Mouse (Mus musculus) kidney, adult 2 months (tissue): ENCODE results near the gene Adgrl2. TPM values are rescaled to one million over a fixed set of nuclear protein-coding genes. Genes with fewer than 3 reads are reported as not detected.

Source experiments
- DNase-seq: peaks from one replicate; pipeline ENCODE4 v3.0.0; 2021
- H3K27ac ChIP-seq: fragments of 200-500 bp; 2 replicates; pipeline ENCODE4 v1.5.1; 2012; ENCODE audit warnings: low read depth, low read length, control low read depth, inconsistent platforms; ENCODE audit not compliant: insufficient read depth
- H3K27me3 ChIP-seq: fragments of 200-500 bp; replicated peaks from 2 replicates; pipeline ENCODE4 v1.6.1; 2012; ENCODE audit warnings: mild to moderate bottlenecking, moderate library complexity, low read length, inconsistent platforms; ENCODE audit not compliant: control insufficient read depth, insufficient read depth
- H3K36me3 ChIP-seq: fragments of 200-500 bp; 2 replicates; pipeline ENCODE4 v1.6.1; 2012; ENCODE audit warnings: mild to moderate bottlenecking, moderate library complexity, low read length, inconsistent platforms; ENCODE audit not compliant: control insufficient read depth, insufficient read depth
- H3K4me1 ChIP-seq: fragments of 200-500 bp; 2 replicates; pipeline ENCODE4 v1.6.1; 2011; ENCODE audit warnings: low read length; ENCODE audit not compliant: control insufficient read depth, insufficient read depth
- H3K4me3 ChIP-seq: fragments of 200-500 bp; 2 replicates; pipeline ENCODE4 v1.5.1; 2011; ENCODE audit warnings: mild to moderate bottlenecking, low read depth, low read length, control low read depth; ENCODE audit not compliant: insufficient read depth
- CTCF ChIP-seq: fragments of 200-500 bp; conservative IDR thresholded peaks from 2 replicates; pipeline ENCODE4 v1.5.1; 2011; ENCODE audit warnings: low read depth, mild to moderate bottlenecking, control low read depth, low read length, moderate library complexity, mixed read lengths; ENCODE audit not compliant: insufficient read depth, insufficient read length
- POLR2A ChIP-seq: fragments of 200-500 bp; IDR thresholded peaks from one replicate; pipeline ENCODE4 v1.6.1; 2011; ENCODE audit warnings: low read depth, low read length, control low read depth
- WGBS: fragments of 180-500 bp; shearing (Covaris S2); methylation state at CpG from one replicate; pipeline ENCODE4 v1.1.7; 2018; 5-methylcytosine and 5-hydroxymethylcytosine counted together
- polyA plus RNA-seq: library from polyadenylated mRNA; depleted of rRNA; stranded (reverse); fragments of >200 nt; gene quantifications from 2 replicates; pipeline ENCODE4 v1.2.3, GENCODE M21; 2012

Gene Adgrl2
- polyA plus RNA-seq, 1 experiment = 22.4 TPM

- 63% methylated on average over 7 of the region's 7 CpGs for WGBS
- H3K36me3 ChIP-seq = no peaks in the 10 kb centered on the region
Measured at GRCm38 (mm10) chr3:148861860-148862259, 128.5 kb downstream of the Adgrl2 start.

GRCm38 (mm10) chr3:148854306-148854910, 135.9 kb downstream of the Adgrl2 start:
- DNase-seq = no peak
- no peak overlapping the region for H3K4me3 ChIP-seq
- no peak for TF ChIP-seq CTCF
- TF ChIP-seq POLR2A = no peak
- H3K4me1 ChIP-seq = no peaks in the 10 kb centered on the region
- no peak overlapping the region for H3K27ac ChIP-seq
- H3K36me3 ChIP-seq = 0 out of 2 replicates have a peak, but pooled peaks cover 1% of the 10 kb centered on the region
- H3K27me3 ChIP-seq = no peaks in the 10 kb centered on the region
- 58% methylated on average over 12 of the region's 12 CpGs for WGBS

More at GRCm38 (mm10) chr3:148861860-148862259, 128.5 kb downstream of the Adgrl2 start:
- DNase-seq = no peak
- no peak overlapping the region for H3K4me3 ChIP-seq
- no peaks in the 10 kb centered on the region for H3K27me3 ChIP-seq
- no peak for TF ChIP-seq CTCF
- no peak for TF ChIP-seq POLR2A
- H3K4me1 ChIP-seq = no peaks in the 10 kb centered on the region
- H3K27ac ChIP-seq = no peak overlapping the region

- H3K27ac ChIP-seq = no peak overlapping the region
- 0 out of 2 replicates have a peak, but pooled peaks cover 1% of the 10 kb centered on the region for H3K36me3 ChIP-seq
- WGBS = 65% methylated on average over 8 of the region's 8 CpGs
- H3K4me3 ChIP-seq = no peak overlapping the region
- H3K4me1 ChIP-seq = no peaks in the 10 kb centered on the region
- TF ChIP-seq POLR2A (no peak), CTCF (no peak)
- no peak for DNase-seq
- no peaks in the 10 kb centered on the region for H3K27me3 ChIP-seq
Measured at GRCm38 (mm10) chr3:148853372-148853771, 137.0 kb downstream of the Adgrl2 start.

GRCm38 (mm10) chr3:148852556-148852955, 137.8 kb downstream of the Adgrl2 start:
- DNase-seq = no peak
- Histone ChIP-seq H3K36me3 (0 out of 2 replicates have a peak, but pooled peaks cover 1% of the 10 kb centered on the region), H3K27me3 (no peaks in the 10 kb centered on the region), H3K4me1 (no peaks in the 10 kb centered on the region), H3K27ac (no peak overlapping the region), H3K4me3 (no peak overlapping the region)
- no peak for TF ChIP-seq POLR2A
- no peak for TF ChIP-seq CTCF
- WGBS = 68% methylated on average over 12 of the region's 12 CpGs

GRCm38 (mm10) chr3:148850821-148851220, 139.5 kb downstream of the Adgrl2 start:
- no peaks in the 10 kb centered on the region for H3K27me3 ChIP-seq
- no peak overlapping the region for H3K4me3 ChIP-seq
- H3K4me1 ChIP-seq = no peaks in the 10 kb centered on the region
- WGBS = 93% methylated on average over 4 of the region's 4 CpGs
- DNase-seq = no peak
- 0 out of 2 replicates have a peak, but pooled peaks cover 1% of the 10 kb centered on the region for H3K36me3 ChIP-seq
- no peak for TF ChIP-seq CTCF
- H3K27ac ChIP-seq = no peak overlapping the region

GRCm38 (mm10) chr3:148848366-148848765, 142.0 kb downstream of the Adgrl2 start:
- no peaks in the 10 kb centered on the region for H3K27me3 ChIP-seq
- H3K4me3 ChIP-seq = no peak overlapping the region
- DNase-seq = no peak
- 64% methylated on average over 2 of the region's 2 CpGs for WGBS
- TF ChIP-seq POLR2A = no peak
- TF ChIP-seq CTCF = no peak
- 0 out of 2 replicates have a peak, but pooled peaks cover 1% of the 10 kb centered on the region for H3K36me3 ChIP-seq
- no peaks in the 10 kb centered on the region for H3K4me1 ChIP-seq
- no peak overlapping the region for H3K27ac ChIP-seq

- H3K4me3 ChIP-seq = no peak overlapping the region
- no peak overlapping the region for H3K27ac ChIP-seq
- no peaks in the 10 kb centered on the region for H3K36me3 ChIP-seq
- DNase-seq = no peak
- no peaks in the 10 kb centered on the region for H3K4me1 ChIP-seq
- TF ChIP-seq CTCF (no peak), POLR2A (no peak)
- WGBS = 82% methylated on average over 6 of the region's 6 CpGs
- H3K27me3 ChIP-seq = no peaks in the 10 kb centered on the region
Measured at GRCm38 (mm10) chr3:148844182-148844581, 146.2 kb downstream of the Adgrl2 start.
